Mouse (Mus musculus) myocyte (in vitro differentiated cells): ENCODE data around the gene Tfcp2l1.

Source experiments
- CEBPB ChIP-seq: IDR thresholded peaks from 2 replicates; pipeline ENCODE4 v1.6.1; 2011; ENCODE audit warnings: mild to moderate bottlenecking, moderate library complexity; ENCODE audit not compliant: poor library complexity, insufficient read depth, severe bottlenecking
- E2F4 ChIP-seq: IDR thresholded peaks from one replicate; pipeline ENCODE4 v1.6.1; 2011; ENCODE audit warnings: mild to moderate bottlenecking, control low read depth, moderate library complexity; ENCODE audit not compliant: insufficient read depth
- MYOD1 ChIP-seq, 3 experiments: IDR thresholded peaks; one replicate each; pipeline ENCODE4 v1.6.1; 2011; ENCODE audit warnings: control low read depth in 2 of 3, low read depth in 2 of 3, mild to moderate bottlenecking in 2 of 3, moderate library complexity in 1 of 3; ENCODE audit not compliant: insufficient read length in 2 of 3, control insufficient read depth in 1 of 3
- MYOG ChIP-seq, 3 experiments: IDR thresholded peaks; one replicate each; pipeline ENCODE4 v1.6.1; 2011; ENCODE audit warnings: control low read depth in 2 of 3, low read depth in 2 of 3, mild to moderate bottlenecking in 2 of 3; ENCODE audit not compliant: insufficient read length in 2 of 3, control insufficient read depth in 1 of 3, insufficient read depth in 1 of 3
- POLR2A ChIP-seq: IDR thresholded peaks from one replicate; pipeline ENCODE4 v1.6.1; 2011; ENCODE audit warnings: low read depth, mild to moderate bottlenecking, control low read depth, moderate library complexity; ENCODE audit not compliant: insufficient read length
- TCF12 ChIP-seq: IDR thresholded peaks from one replicate; pipeline ENCODE4 v1.6.1; 2011; ENCODE audit warnings: mild to moderate bottlenecking, control low read depth; ENCODE audit not compliant: poor library complexity, insufficient read depth, severe bottlenecking

GRCm38 (mm10) chr1:118689830-118690229 lies 62.1 kb downstream of the Tfcp2l1 start:
- TF ChIP-seq POLR2A, result no peak
- TF ChIP-seq TCF12, result no peak
- TF ChIP-seq CEBPB, result no peak
- no peak for TF ChIP-seq MYOD1 (IDR thresholded peaks at IDR 0.05; ENCODE audit: control insufficient read depth in 1 of 3, insufficient read length in 2 of 3, low read depth in 2 of 3)
- TF ChIP-seq E2F4, result no peak
- TF ChIP-seq MYOG (IDR thresholded peaks at IDR 0.05; ENCODE audit: control insufficient read depth in 1 of 3, insufficient read depth in 1 of 3, insufficient read length in 2 of 3, low read depth in 2 of 3), result no peak
